Mouse (Mus musculus): ENCODE data around the gene Bsnd.

DNA sequence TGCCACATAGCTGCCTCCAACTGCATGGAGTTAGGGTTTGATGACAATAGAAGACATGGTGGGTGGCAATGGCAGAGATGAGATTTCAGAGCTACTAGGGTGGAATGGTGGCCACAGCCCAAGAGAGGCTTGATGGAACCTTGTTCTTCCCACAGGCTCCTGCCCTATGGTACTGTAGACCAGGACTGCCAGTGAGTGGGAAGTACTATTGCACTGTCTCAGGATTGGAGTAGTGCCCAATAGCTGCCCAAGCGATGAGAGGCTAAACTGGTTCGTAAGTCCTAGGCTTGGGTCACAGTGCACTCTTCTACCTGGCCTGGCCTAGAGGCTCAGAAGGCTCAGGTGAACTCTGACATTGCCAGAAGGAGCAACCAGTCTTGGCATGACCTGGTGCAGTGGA, 32.9 kb upstream of the Bsnd start:
- no peak for TF ChIP-seq CTCF (conservative IDR thresholded peaks at IDR 0.05; ENCODE audit: insufficient read depth, insufficient read length, low read depth, low read length)
- no peak for TF ChIP-seq POLR2A (IDR thresholded peaks at IDR 0.05; ENCODE audit: low read depth, low read length)
